Mouse (Mus musculus) liver, postnatal 0 days (tissue): ENCODE measurements around the gene Pcnx3.

Experiments used
- CTCF ChIP-seq: sonication (generic); IDR thresholded peaks from 2 replicates; pipeline ENCODE4 v1.5.1; 2016; ENCODE audit warnings: antibody characterized with exemption, low read depth
- EP300 ChIP-seq: IDR thresholded peaks from 2 replicates; pipeline ENCODE4 v1.6.1; 2016; ENCODE audit warnings: antibody characterized with exemption, low read depth, mild to moderate bottlenecking

GRCm38 (mm10) chr19:5637069-5638047, 51.4 kb downstream of the Pcnx3 start, which contains the start of gene Rela:
- TF ChIP-seq CTCF (no peak), EP300 (no peak)
